12 mouse cellular contexts compared by ENCODE assay signal in the genomic region with DNA sequence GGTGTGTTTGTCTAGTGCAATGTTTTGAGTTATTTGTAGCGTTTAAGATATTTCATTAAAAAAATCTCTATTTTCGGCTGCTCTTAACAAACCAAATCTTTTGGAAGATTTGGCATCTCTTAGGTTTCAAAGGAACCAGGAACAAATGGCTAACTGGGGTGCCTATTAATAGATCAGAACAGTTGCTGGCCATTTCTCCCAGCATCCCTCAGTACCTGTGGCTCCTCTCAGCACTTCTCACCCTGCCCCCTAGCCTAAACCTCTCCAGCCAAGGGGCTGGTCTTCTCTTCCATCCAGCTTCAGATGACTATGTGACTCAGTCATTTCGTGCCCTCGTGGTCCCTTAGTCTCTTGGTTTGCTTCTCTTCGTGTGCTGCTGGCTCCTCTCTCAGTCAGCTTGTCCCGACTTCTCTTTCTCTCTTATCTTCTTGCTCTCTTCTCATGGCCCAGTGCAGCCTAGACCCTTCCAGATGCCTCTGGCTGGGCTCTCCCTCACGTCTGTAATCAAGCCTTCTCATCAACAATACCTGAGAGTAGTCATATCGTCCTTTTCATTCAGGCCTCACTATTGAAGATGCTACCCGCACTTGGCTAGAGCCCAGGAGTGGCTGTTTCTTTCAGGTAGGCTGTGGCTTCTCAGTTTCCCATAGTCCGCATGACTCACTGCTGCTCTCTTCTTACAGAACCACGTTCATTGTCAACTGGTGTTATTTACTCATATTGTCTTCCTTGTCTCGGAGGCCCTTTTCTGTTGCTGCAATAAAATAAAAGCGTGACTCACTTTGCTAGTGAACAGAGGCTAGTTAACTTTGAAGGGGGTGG. TPM values are rescaled to one million over a fixed set of nuclear protein-coding genes. Genes with fewer than 3 reads are reported as not detected.
DNase-seq lines count a peak whose midpoint lies in the region; ATAC-seq lines count a peak whose summit lies in the region.
"Had no signal": no experiment of that assay in that cellular context is flagged by ENCODE, and none has a peak within 500 bp of the region (broad histone marks: within the 10 kb centered on the region; RNA-seq: fewer than 3 reads in every experiment).

No protein-coding gene starts in this region.

- H3K4me3 ChIP-seq in lung, embryonic 15.5 days, result no peak overlapping the region
- H3K4me3 ChIP-seq: erythroblast, embryonic 14.5 days; liver, embryonic 15.5 days; neural tube, embryonic 13.5 days had no signal

- H3K27ac ChIP-seq in lung, embryonic 15.5 days, result peak overlapping the region; percentile 34; the same call in 1 of the 2 replicates
- H3K27ac ChIP-seq: liver, embryonic 15.5 days had no signal

- 65% methylated on average over 13 of the region's 13 CpGs for WGBS in lung, embryonic 15.5 days

- H3K9me3 ChIP-seq in lung, embryonic 15.5 days, result no peaks in the 10 kb centered on the region
- H3K9me3 ChIP-seq: G1E; liver, embryonic 15.5 days; neural tube, embryonic 13.5 days had no signal

- no peak for ATAC-seq in lung, embryonic 15.5 days (ENCODE audit: borderline replicate concordance, extremely low read depth, low FRiP score, low TSS enrichment)
- no peak for ATAC-seq in erythroid progenitor cell, adult 5-6 weeks (replicated peaks; ENCODE audit: low FRiP score, poor library complexity, severe bottlenecking)

- no peak overlapping the region for H3K4me2 ChIP-seq in lung, embryonic 15.5 days
- H3K4me2 ChIP-seq: liver, embryonic 15.5 days; neural tube, embryonic 13.5 days had no signal

- no peak for DNase-seq in lung, postnatal 36 days
- peak; percentile 81 for DNase-seq in CD4-positive, CD25-positive, alpha-beta regulatory T cell, adult 2 months (ENCODE audit: low read depth, low spot score)
- peak; percentile 50 for DNase-seq in T-cell, adult 2 months (ENCODE audit: low spot score)
- DNase-seq in naive thymus-derived CD4-positive, alpha-beta T cell, adult 2 months (ENCODE audit: low read depth), result peak; percentile 64
- DNase-seq in gastrocnemius, adult 8-10 months (ENCODE audit: low spot score in 2 of 2), result no peak
- DNase-seq: thymus, adult 2 months had no signal

- no peak overlapping the region for H3K9ac ChIP-seq in lung, embryonic 15.5 days
- H3K9ac ChIP-seq: liver, embryonic 15.5 days; neural tube, embryonic 13.5 days had no signal

- H3K4me1 ChIP-seq in lung, embryonic 15.5 days, result peaks cover 32% of the 10 kb centered on the region
- H3K4me1 ChIP-seq: liver, embryonic 15.5 days had no signal

- no peaks in the 10 kb centered on the region for H3K27me3 ChIP-seq in lung, embryonic 15.5 days
- H3K27me3 ChIP-seq: liver, embryonic 15.5 days; neural tube, embryonic 13.5 days had no signal

- no peaks in the 10 kb centered on the region for H3K36me3 ChIP-seq in lung, embryonic 15.5 days
- H3K36me3 ChIP-seq: G1E; liver, embryonic 15.5 days; neural tube, embryonic 13.5 days had no signal

RNA-seq across cellular contexts. Expression of gene Cd83, which starts 9.8 kb away (rescaled TPM):
- 12.9 and 15.1 TPM in 2 replicates for polyA plus RNA-seq in lung, embryonic 15.5 days (2015; fragmentation: Nextera tagmentation; extraction: Ambion mirVana)
- 1 to 10 TPM in 1 of 4 experiments, under 1 TPM in 3; 0.22 to 1.2 (median 0.69) TPM for total RNA-seq in gastrocnemius, adult 8-10 months (2022)
- 4.2 TPM in 1 of 2 replicates, not detected in the other for total RNA-seq in erythroid progenitor cell, adult 5-6 weeks (2015; ENCODE audit: low replicate concordance)
- total RNA-seq in erythroid progenitor cell, adult 5-6 weeks (2017; ENCODE audit: low replicate concordance), result 1.4 and 3.1 TPM in 2 replicates
- polyA plus RNA-seq: erythroblast, embryonic 14.5 days; G1E had no signal

Comparison
In these comparisons a context has a peak if more than half of its experiments do, and no peak if none do; other contexts are left out.
1. DNase-seq: peak in CD4-positive, CD25-positive, alpha-beta regulatory T cell, adult 2 months (single experiment), T-cell, adult 2 months (single experiment) and naive thymus-derived CD4-positive, alpha-beta T cell, adult 2 months (single experiment); none in lung, postnatal 36 days (single experiment) and gastrocnemius, adult 8-10 months (0 of 2).